Mouse (Mus musculus) midbrain, embryonic 15.5 days (tissue): ENCODE data around the gene Sf1. TPM values are rescaled to one million over a fixed set of nuclear protein-coding genes. Genes with fewer than 3 reads are reported as not detected.

Experiments used
- ATAC-seq: fragments of 200-750 bp; cut with Nextera tagmentation; replicated peaks from 2 replicates; pipeline ENCODE4 v1.8.0; 2017; ENCODE audit warnings: moderate TSS enrichment
- H3K27ac ChIP-seq: fragments of 300-500 bp; sonication (generic); 2 replicates; pipeline ENCODE4 v1.5.1; 2015; ENCODE audit warnings: mild to moderate bottlenecking, inconsistent platforms
- H3K27me3 ChIP-seq: fragments of 300-500 bp; sonication (generic); replicated peaks from 2 replicates; pipeline ENCODE4 v1.6.1; 2015; ENCODE audit warnings: inconsistent platforms
- H3K36me3 ChIP-seq: fragments of 300-500 bp; sonication (generic); replicated peaks from 2 replicates; pipeline ENCODE4 v1.6.1; 2015; ENCODE audit warnings: inconsistent platforms
- H3K4me1 ChIP-seq: fragments of 300-500 bp; sonication (generic); 2 replicates; pipeline ENCODE4 v1.6.1; 2015; ENCODE audit warnings: inconsistent platforms
- H3K4me2 ChIP-seq: fragments of 300-500 bp; sonication (generic); 2 replicates; pipeline ENCODE4 v1.6.1; 2015; ENCODE audit warnings: inconsistent platforms, mild to moderate bottlenecking, moderate library complexity
- H3K4me3 ChIP-seq: fragments of 300-500 bp; sonication (generic); 2 replicates; pipeline ENCODE4 v1.5.1; 2015; ENCODE audit warnings: mild to moderate bottlenecking, inconsistent platforms
- H3K9ac ChIP-seq: fragments of 300-500 bp; sonication (generic); 2 replicates; pipeline ENCODE4 v1.6.1; 2015; ENCODE audit warnings: mild to moderate bottlenecking, inconsistent platforms
- H3K9me3 ChIP-seq: fragments of 300-500 bp; sonication (generic); 2 replicates; pipeline ENCODE4 v1.6.1; 2016; ENCODE audit warnings: inconsistent platforms
- WGBS: fragments of 180-500 bp; shearing (Covaris S2); methylation state at CpG from one replicate; pipeline ENCODE4 v1.1.7; 2015; ENCODE audit warnings: mixed read lengths; 5-methylcytosine and 5-hydroxymethylcytosine counted together
- polyA plus RNA-seq: library from polyadenylated mRNA; unstranded; fragments of >200 nt; fragmentation: Nextera tagmentation; extraction: Ambion mirVana; gene quantifications from 2 replicates; pipeline ENCODE4 v1.2.1, GENCODE M21; 2015

Sf1 gene
- polyA plus RNA-seq, 1 experiment from 2014 or later = 112 TPM

DNA sequence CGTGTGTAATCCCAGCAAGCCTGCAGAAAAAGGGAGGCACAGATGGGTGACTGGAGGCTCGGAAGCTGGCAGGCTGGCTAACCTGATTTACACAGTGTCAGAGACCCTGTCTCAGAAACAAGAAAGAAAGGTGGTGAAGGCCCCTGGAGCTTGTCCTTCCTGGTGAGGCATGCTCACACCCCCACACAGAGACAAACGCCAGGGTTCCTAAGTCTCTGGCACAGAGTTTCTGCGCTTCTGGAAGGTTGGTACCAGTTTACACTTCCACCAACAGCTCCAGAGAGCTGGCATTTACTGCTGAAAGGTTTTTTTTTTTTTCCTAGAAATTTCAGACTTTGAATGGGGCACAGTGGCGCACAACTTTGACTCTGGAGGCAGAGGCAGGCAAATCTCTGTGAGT lies 32.7 kb downstream of the Sf1 start:
- no peaks in the 10 kb centered on the region for H3K9me3 ChIP-seq
- H3K4me1 ChIP-seq = peaks cover 24% of the 10 kb centered on the region
- no peak for ATAC-seq
- no peak overlapping the region for H3K27ac ChIP-seq
- no peak overlapping the region for H3K4me2 ChIP-seq
- H3K27me3 ChIP-seq = no peaks in the 10 kb centered on the region
- WGBS = 90% methylated on average over 5 of the region's 5 CpGs
- H3K9ac ChIP-seq = no peak overlapping the region
- H3K36me3 ChIP-seq = no peaks in the 10 kb centered on the region
- H3K4me3 ChIP-seq = no peak overlapping the region

DNA sequence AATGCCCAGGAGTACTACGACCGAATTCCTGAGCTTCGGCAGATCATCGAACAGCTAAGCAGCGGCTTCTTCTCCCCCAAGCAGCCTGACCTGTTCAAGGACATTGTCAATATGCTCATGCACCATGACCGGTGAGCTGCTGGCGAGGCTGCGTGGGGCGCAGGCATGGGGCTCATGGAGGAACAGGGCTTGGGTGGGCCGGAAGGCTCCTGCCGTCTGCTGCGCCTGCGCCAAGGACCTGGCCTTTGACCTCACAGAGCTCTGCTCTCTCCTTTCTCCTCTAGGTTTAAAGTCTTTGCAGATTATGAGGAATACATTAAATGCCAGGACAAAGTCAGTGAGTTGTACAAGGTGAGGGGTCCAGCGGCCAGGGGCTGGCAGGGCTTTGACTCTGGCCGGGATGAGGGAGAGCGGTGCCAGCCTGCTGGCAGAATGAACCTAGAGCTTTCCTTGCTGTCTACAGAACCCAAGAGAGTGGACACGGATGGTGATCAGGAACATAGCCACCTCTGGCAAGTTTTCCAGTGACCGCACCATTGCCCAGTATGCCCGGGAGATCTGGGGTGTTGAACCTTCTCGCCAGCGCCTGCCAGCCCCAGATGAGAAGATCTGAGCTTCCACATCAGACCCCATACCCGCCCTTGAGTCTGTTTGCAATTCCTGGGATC lies 34.2 kb downstream of the Sf1 start:
- H3K4me1 ChIP-seq = peaks cover 34% of the 10 kb centered on the region
- ATAC-seq = no peak
- no peak overlapping the region for H3K9ac ChIP-seq
- WGBS = 86% methylated on average over 22 of the region's 22 CpGs
- no peak overlapping the region for H3K4me3 ChIP-seq
- no peaks in the 10 kb centered on the region for H3K9me3 ChIP-seq
- H3K27me3 ChIP-seq = no peaks in the 10 kb centered on the region
- no peak overlapping the region for H3K4me2 ChIP-seq
- no peaks in the 10 kb centered on the region for H3K36me3 ChIP-seq
- no peak overlapping the region for H3K27ac ChIP-seq

DNA sequence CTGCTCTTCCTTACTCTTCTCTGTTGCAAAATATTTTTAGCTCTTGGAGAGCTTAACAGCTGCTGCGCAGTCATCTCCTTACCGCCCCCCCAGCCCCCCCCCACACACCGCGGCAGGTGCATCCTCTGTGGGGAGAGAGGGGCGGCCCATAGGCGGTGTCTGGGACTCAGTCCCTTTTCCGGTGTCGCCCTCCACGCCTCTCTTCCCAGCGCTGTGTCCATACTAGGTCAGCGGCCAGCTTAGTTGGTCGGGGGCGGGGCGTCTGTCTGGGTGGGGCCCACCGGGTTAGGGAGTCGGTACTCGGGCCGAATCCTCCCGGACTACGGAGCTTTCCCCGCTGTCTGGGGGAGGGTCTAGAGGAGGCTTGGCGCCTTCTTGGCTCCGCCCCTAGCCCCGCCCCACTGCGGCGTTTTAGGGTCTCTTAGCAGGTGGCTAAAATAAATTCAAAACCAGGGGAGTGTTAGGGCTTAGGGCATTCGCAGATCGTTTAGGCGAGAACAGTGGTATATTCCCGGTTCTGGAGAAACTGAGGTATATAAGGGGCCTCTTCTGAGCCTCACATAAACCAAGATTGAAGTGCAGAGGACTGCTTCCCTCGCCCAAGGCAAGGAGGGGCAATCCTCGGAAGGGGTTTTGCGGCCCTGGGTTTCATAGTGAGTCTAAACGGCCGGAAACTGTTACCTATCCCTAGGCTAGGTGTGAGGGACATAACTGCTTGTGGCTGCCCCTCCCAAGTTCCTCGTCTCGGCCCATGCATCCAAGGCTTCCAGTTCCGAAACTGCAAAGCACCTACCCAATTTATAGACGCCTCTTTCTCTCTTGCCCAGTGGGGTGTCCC lies 35.2 kb downstream of the Sf1 start:
- peak overlapping the region; percentile 56 for H3K4me3 ChIP-seq
- H3K27ac ChIP-seq = peak overlapping the region; percentile 68
- peak; percentile 61 for ATAC-seq
- 0 out of 2 replicates have a peak, but pooled peaks cover 3% of the 10 kb centered on the region for H3K27me3 ChIP-seq
- peak overlapping the region; percentile 97 for H3K4me2 ChIP-seq
- under 1% methylated on average over 39 of the region's 39 CpGs for WGBS
- peak overlapping the region; percentile 68 for H3K9ac ChIP-seq
- no peaks in the 10 kb centered on the region for H3K9me3 ChIP-seq
- no peaks in the 10 kb centered on the region for H3K36me3 ChIP-seq
- peaks cover 34% of the 10 kb centered on the region for H3K4me1 ChIP-seq

DNA sequence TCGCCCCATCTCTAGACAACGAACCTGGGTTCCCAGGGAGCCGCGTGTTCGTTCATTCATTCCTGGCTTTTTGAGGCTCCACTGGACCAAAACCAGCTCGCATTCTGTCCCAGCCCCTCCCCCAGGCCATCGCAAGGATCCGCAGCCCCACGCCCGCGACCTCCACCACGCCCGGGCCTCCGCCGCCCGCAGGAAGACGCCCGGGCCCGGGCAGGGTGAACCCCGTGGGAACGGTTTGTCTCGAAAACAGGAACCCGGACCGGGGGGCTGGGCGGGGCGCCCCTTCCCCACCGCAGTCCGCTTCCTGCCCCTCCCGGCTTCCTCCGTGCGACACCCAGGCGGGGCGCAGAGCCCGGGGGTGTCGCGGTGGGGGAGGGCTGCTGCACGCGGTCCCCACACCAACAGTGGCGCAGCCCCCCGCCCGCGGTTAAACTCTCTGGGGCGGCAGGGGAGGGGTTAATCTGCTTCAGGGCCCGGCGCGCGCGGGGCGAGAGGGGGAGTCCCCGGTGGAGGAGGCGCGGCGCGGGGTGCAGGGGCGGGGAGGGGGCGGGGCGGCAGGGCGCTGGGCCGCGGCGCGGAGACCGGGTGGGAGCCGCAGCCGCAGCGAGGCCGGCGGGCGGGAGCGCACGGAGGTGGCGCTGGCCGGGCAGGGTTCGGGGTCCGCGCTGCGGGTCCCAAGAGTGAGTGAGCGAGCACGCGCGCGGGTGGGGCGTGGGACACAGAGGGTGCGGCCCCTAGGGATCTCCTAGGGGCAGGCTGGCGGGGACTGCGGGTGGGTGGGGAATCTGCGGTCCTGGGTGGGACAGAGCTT lies 36.0 kb downstream of the Sf1 start, which contains the start of gene Rasgrp2:
TSS of gene Rasgrp2 (plus strand) at position 56 of the 811 bp plus-strand sequence.
- Histone ChIP-seq H3K4me2 (peak within 1 kb of the TSS; percentile 97), H3K4me1 (peaks cover 34% of the 10 kb centered on the region), H3K9ac (peak within 1 kb of the TSS; percentile 68), H3K27ac (peak within 1 kb of the TSS; percentile 68), H3K4me3 (peak within 1 kb of the TSS; percentile 56), H3K27me3 (0 out of 2 replicates have a peak, but pooled peaks cover 3% of the 10 kb centered on the region), H3K9me3 (no peaks in the 10 kb centered on the region), H3K36me3 (no peaks in the 10 kb centered on the region)
- ATAC-seq = peak; percentile 33
- WGBS = under 1% methylated on average over 75 of the region's 87 CpGs

DNA sequence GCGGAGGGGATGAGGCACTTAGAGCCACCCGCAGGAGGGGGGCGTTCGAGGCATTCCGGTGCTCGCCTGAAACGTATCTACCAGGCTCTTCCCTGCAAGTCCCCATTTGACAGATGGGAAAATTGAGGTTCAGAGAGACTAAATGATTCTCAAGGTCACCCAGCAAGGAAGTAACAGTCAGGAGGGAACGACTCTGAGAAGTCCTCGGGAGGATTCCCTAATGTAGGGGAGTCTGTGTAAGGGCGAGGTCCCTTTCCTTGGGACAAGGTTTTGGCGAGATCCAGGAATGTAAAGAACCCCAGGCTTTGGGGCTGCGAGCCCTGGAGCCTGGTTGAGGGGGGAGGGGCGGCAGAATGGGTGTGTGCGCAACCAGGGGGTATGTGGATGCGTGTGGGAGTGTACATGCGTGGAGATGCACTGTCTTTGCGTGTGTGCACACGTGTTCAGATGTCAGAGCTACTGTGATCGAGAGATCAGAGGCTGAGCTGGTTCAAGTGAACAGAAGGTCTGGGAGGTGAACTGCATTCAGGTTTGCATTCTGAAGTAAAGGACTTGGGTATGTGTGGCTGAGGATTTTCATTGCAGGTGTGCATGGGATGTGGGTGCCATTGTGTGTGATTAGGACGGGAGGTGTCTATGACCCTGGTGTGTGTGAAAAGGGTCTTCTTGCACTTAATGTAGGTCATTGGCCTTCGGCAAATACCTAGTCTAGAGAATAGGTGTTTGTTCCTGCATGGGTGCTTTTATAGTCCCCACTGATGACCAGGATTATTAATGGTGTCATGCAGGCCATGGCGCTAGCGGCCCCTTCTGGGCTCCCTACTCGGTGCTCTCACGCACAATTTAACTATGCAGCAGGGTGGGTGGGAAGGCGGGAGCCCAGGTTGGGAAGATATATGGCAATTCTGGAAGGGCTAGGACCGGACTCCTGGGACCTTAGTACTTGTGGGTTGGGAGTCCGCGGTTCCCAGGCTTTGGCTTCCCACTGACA lies 36.9 kb downstream of the Sf1 start:
- Histone ChIP-seq H3K9me3 (no peaks in the 10 kb centered on the region), H3K4me2 (peak overlapping the region; percentile 97), H3K27ac (no peak overlapping the region), H3K36me3 (no peaks in the 10 kb centered on the region), H3K27me3 (0 out of 2 replicates have a peak, but pooled peaks cover 3% of the 10 kb centered on the region), H3K4me3 (peak overlapping the region; percentile 56), H3K4me1 (peaks cover 34% of the 10 kb centered on the region), H3K9ac (peak overlapping the region; percentile 68)
- WGBS = 4% methylated on average over 29 of the region's 29 CpGs
- ATAC-seq = 0 out of 2 replicates have a peak, but pooled peaks have one; percentile 25

DNA sequence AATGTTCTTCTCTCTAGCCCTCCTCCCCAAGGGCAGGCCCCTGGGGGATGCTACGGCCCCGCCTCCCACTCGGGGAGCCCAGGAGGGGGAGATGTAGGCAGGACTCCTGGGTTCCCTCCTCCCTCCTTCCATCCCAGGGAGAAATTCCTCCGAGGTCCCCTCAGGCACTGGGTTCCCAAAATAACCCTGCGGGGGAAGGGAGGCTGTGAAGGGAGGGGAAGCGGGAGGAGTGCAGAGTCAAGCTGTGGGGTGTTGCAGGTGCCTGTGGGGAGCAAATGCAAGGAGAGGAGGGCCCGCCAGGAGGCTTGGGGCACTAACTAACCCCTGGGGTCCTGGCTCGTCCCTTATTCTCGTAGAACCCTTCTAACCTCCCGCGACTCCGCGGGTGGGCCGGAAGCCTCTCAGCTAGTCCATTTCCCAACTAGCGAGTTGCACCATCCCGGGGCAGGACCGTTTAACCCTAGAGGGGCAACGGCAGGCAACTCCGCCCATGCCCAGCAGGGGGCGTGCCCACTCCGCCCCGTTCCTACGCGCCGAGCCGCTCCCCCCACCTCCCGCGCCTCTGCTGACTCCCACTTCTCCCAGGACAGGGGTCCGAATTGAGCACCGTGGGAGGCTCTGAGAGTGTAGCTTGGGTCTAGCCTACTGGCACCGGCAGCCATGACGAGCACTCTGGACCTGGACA lies 37.8 kb downstream of the Sf1 start:
- Histone ChIP-seq H3K4me2 (peak overlapping the region; percentile 97), H3K4me3 (peak overlapping the region; percentile 56), H3K27ac (no peak overlapping the region), H3K4me1 (peaks cover 34% of the 10 kb centered on the region), H3K9me3 (no peaks in the 10 kb centered on the region), H3K36me3 (no peaks in the 10 kb centered on the region), H3K27me3 (0 out of 2 replicates have a peak, but pooled peaks cover 3% of the 10 kb centered on the region), H3K9ac (peak overlapping the region; percentile 32)
- ATAC-seq = 0 out of 2 replicates have a peak, but pooled peaks have one; percentile 12
- WGBS = 1% methylated on average over 32 of the region's 32 CpGs

DNA sequence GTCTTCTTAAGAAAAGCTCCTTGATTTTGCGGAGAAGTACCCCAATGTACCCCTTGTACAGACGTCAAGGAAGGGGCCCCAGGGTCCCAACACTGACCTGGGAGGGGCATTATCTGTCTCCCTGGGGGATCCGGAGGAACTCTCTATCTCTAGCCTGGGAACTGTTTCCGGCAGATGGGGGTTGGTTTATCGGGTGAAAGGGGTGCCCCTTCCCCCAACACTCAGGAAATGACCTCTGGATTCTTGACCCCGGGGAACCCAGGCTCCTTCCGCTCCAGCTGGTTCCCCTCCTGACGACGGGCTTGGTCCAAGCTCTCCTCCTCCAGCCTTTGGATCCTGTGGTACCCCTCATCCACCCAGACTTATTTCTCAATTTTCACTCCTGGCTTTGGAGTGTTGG lies 38.5 kb downstream of the Sf1 start:
- Histone ChIP-seq H3K9ac (peak overlapping the region; percentile 32; the same call in 1 of the 2 replicates), H3K36me3 (no peaks in the 10 kb centered on the region), H3K4me3 (peak overlapping the region; percentile 56), H3K9me3 (no peaks in the 10 kb centered on the region), H3K4me2 (peak overlapping the region; percentile 97), H3K27me3 (0 out of 2 replicates have a peak, but pooled peaks cover 3% of the 10 kb centered on the region), H3K4me1 (peaks cover 34% of the 10 kb centered on the region), H3K27ac (no peak overlapping the region)
- WGBS = 19% methylated on average over 9 of the region's 9 CpGs
- no peak for ATAC-seq

DNA sequence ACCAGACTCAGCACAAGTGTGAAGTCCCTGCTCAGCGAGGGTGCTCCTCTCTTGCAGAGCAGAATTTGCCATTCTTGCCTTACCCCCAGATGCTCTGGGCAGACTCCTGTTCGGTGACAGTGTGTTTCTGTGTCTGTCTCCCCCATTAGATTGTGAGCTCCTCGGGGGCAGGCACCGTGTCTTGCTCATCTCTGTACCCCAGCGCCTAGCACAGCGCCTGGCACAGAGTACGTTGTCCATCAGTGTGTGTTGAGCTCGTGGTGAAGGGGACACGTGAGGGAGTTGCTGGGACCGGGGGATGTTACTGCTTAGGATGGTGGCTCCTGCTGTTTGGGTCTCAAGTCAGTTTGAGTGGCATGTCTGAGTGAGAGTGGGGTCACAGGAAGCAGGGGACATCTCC lies 40.4 kb downstream of the Sf1 start:
- H3K9me3 ChIP-seq = no peaks in the 10 kb centered on the region
- peaks cover 28% of the 10 kb centered on the region for H3K4me1 ChIP-seq
- no peak overlapping the region for H3K27ac ChIP-seq
- WGBS = 87% methylated on average over 10 of the region's 10 CpGs
- no peak overlapping the region for H3K9ac ChIP-seq
- ATAC-seq = no peak
- 0 out of 2 replicates have a peak, but pooled peaks cover 3% of the 10 kb centered on the region for H3K27me3 ChIP-seq
- no peak overlapping the region for H3K4me2 ChIP-seq
- H3K36me3 ChIP-seq = no peaks in the 10 kb centered on the region
- no peak overlapping the region for H3K4me3 ChIP-seq

DNA sequence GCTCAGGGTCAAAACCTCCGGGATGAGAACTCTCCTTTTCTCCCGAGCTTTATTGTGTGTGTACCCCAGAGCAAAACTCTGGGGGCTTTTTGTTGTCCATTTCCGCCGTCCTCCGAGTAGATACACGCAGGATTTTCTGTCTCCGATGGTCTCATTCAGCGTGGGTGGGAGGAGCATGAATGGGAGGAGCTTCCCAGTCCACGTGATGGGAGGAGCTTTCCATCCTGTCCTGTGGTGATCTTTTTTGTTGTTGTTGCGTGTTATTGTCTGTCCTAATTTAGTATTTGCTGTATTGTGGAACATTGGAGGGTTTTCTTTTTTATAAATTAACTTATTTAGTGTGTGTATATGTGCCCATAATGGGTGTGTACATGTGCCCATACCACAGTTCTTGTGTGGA lies 41.9 kb downstream of the Sf1 start:
- WGBS = 58% methylated on average over 10 of the region's 10 CpGs
- 0 out of 2 replicates have a peak, but pooled peaks cover 3% of the 10 kb centered on the region for H3K27me3 ChIP-seq

DNA sequence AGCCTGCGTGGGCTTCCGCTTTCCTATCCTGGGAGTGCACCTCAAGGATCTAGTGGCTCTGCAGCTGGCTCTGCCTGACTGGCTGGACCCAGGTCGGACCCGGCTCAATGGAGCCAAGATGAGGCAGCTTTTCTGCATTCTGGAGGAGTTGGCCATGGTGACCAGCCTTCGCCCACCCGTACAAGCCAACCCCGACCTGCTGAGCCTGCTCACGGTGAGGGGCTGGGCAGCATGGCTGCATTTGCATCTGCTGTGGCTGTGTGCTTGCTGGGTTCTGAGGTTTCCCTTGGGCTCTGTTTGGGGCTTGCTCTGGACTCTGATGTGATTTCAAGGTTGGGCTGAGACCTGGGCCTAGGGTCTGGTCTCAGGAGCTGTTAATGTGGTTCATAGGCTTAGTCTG lies 43.6 kb downstream of the Sf1 start:
- no peak for ATAC-seq
- WGBS = 77% methylated on average over 8 of the region's 8 CpGs
- Histone ChIP-seq H3K4me2 (no peak overlapping the region), H3K4me1 (peaks cover 3% of the 10 kb centered on the region; the same call in 1 of the 2 replicates), H3K4me3 (no peak overlapping the region), H3K27me3 (0 out of 2 replicates have a peak, but pooled peaks cover 3% of the 10 kb centered on the region), H3K36me3 (no peaks in the 10 kb centered on the region), H3K9me3 (no peaks in the 10 kb centered on the region), H3K27ac (no peak overlapping the region), H3K9ac (no peak overlapping the region)

More for the DNA sequence above, 41.9 kb downstream of the Sf1 start:
- Histone ChIP-seq H3K4me1 (peaks cover 17% of the 10 kb centered on the region), H3K9me3 (no peaks in the 10 kb centered on the region), H3K9ac (no peak overlapping the region), H3K4me3 (no peak overlapping the region), H3K27ac (no peak overlapping the region), H3K4me2 (no peak overlapping the region), H3K36me3 (no peaks in the 10 kb centered on the region)
- ATAC-seq = no peak
